Mouse (Mus musculus): ENCODE measurements around the gene Ropn1l. TPM values are rescaled to one million over a fixed set of nuclear protein-coding genes. Genes with fewer than 3 reads are reported as not detected.
A peak's percentile ranks its signal among the peaks of the same experiment; 100 is the strongest.

Gene Ropn1l
- total RNA-seq (2014; rRNA removed) (0.68 and 0.73 TPM in 2 replicates), polyA plus RNA-seq (2015; fragmentation: Nextera tagmentation; extraction: Ambion mirVana) (3.4 and 3.7 TPM in 2 replicates)

DNA sequence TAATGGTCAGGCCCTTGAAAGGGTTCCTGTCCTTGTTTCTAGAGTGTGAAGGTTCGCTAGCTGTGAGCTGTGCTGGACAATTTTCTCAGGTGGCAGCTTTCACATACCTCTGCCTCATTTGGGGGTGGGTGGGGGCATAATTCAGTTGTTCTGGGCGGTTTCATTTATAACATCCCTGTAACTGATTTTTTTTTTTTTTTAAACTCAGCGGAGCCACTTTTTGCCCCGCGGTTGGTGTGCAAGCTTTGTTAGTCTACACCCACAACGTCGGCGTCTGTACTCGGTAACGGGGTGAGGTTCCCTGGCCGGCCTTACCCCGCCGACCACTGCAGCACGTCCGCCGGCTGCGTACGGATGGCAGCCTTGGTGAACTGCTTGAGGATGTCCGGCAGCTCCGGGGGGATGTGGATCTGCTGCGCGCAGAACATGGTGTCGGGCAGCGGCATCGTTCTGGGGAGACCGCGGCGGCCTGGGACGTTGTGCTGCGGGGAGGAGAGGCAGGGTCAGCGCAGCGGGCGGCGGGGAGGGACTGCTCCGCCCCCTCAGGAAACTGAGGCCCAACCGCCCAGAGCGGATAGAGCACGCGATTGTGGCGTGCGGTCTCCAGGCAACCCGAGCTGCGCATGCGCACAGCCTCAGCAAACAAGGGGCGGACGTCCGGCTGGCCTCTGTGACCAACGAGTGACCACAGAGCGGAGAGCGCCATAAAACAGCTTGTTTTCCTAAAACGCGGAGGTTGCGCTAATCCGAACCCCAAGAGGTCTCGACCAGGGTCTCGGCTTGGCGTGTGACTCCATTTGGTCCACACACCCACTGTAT lies at the start of gene Ropn1l:
TSS of gene Ropn1l (minus strand) at position 640 of the 819 bp plus-strand sequence.
- H3K9me3 ChIP-seq (ENCODE audit: low read length), result no peaks in the 10 kb centered on the region
- H3K4me1 ChIP-seq (ENCODE audit: insufficient read depth, low read length), result no peaks in the 10 kb centered on the region
- WGBS, result under 1% methylated on average over 57 of the region's 57 CpGs
- no peak for TF ChIP-seq CTCF (IDR thresholded peaks at IDR 0.05; ENCODE audit: low read depth)
- peak within 1 kb of the TSS; percentile 61 for H3K9ac ChIP-seq (replicated peaks; ENCODE audit: low read length)
- DNase-seq (ENCODE audit: low spot score) (peak; percentile 97), ATAC-seq (peak; percentile 95)
- H3K27ac ChIP-seq, result peak within 1 kb of the TSS; percentile 79
- peak within 1 kb of the TSS; percentile 79 for H3K4me2 ChIP-seq (ENCODE audit: low read depth, low read length)
- H3K27me3 ChIP-seq (ENCODE audit: insufficient read depth, low read length), result no peaks in the 10 kb centered on the region
- peaks cover 6% of the 10 kb centered on the region for H3K36me3 ChIP-seq (ENCODE audit: insufficient read depth, low read length)
- peak within 1 kb of the TSS; percentile 55 for H3K4me3 ChIP-seq (ENCODE audit: low read length)

DNA sequence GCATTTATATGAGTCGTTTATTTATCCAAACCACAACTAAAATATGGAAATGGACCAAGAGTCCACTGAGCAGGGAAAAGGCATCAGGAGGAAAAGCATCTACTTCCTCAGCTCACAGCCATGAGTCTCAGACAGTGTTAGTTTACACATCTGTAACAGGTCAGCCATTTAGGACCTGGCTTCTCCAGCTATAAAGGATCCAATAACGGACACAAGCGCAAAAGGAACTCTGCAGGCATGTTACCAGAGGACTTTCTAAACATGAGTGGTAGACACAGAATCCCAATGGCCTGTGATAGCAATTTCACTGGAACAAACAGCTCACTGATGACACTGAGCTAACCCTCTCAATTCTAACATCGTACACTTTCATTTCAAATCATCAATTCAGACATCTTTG lies 49.5 kb upstream of the Ropn1l start:
- no peak for DNase-seq (ENCODE audit: low spot score)
- WGBS, result 83% methylated on average over 4 of the region's 4 CpGs

GRCm38 (mm10) chr15:31502313-31502712 lies 48.8 kb upstream of the Ropn1l start:
- ATAC-seq, result no peak
- peaks cover 18% of the 10 kb centered on the region for H3K36me3 ChIP-seq (ENCODE audit: insufficient read depth, low read length)
- H3K9ac ChIP-seq (replicated peaks; ENCODE audit: low read length), result no peak overlapping the region
- no peaks in the 10 kb centered on the region for H3K9me3 ChIP-seq (ENCODE audit: low read length)
- H3K27ac ChIP-seq, result no peak overlapping the region
- H3K4me2 ChIP-seq (ENCODE audit: low read depth, low read length), result no peak overlapping the region
- WGBS, result 74% methylated on average over 1 of the region's 1 CpGs
- DNase-seq (ENCODE audit: low spot score), result no peak
- H3K27me3 ChIP-seq (ENCODE audit: insufficient read depth, low read length), result no peaks in the 10 kb centered on the region
- no peaks in the 10 kb centered on the region for H3K4me1 ChIP-seq (ENCODE audit: insufficient read depth, low read length)
- TF ChIP-seq CTCF (IDR thresholded peaks at IDR 0.05; ENCODE audit: low read depth), result no peak
- no peak overlapping the region for H3K4me3 ChIP-seq (ENCODE audit: low read length)

More for the DNA sequence above, 49.5 kb upstream of the Ropn1l start:
- no peak for ATAC-seq
- H3K4me3 ChIP-seq (ENCODE audit: low read length), result no peak overlapping the region
- no peaks in the 10 kb centered on the region for H3K9me3 ChIP-seq (ENCODE audit: low read length)
- no peak for TF ChIP-seq CTCF (IDR thresholded peaks at IDR 0.05; ENCODE audit: low read depth)
- no peaks in the 10 kb centered on the region for H3K4me1 ChIP-seq (ENCODE audit: insufficient read depth, low read length)
- no peak overlapping the region for H3K9ac ChIP-seq (replicated peaks; ENCODE audit: low read length)
- no peak overlapping the region for H3K4me2 ChIP-seq (ENCODE audit: low read depth, low read length)
- no peak overlapping the region for H3K27ac ChIP-seq
- no peaks in the 10 kb centered on the region for H3K27me3 ChIP-seq (ENCODE audit: insufficient read depth, low read length)
- H3K36me3 ChIP-seq (ENCODE audit: insufficient read depth, low read length), result peaks cover 13% of the 10 kb centered on the region

GRCm38 (mm10) chr15:31494803-31495202 lies 41.3 kb upstream of the Ropn1l start:
- DNase-seq (ENCODE audit: low spot score) (no peak), ATAC-seq (no peak)
- H3K9me3 ChIP-seq (ENCODE audit: low read length), result no peaks in the 10 kb centered on the region
- no peak overlapping the region for H3K4me3 ChIP-seq (ENCODE audit: low read length)
- WGBS, result 89% methylated on average over 9 of the region's 9 CpGs
- H3K4me1 ChIP-seq (ENCODE audit: insufficient read depth, low read length), result no peaks in the 10 kb centered on the region
- no peaks in the 10 kb centered on the region for H3K27me3 ChIP-seq (ENCODE audit: insufficient read depth, low read length)
- H3K27ac ChIP-seq, result no peak overlapping the region
- no peak overlapping the region for H3K9ac ChIP-seq (replicated peaks; ENCODE audit: low read length)
- no peak overlapping the region for H3K4me2 ChIP-seq (ENCODE audit: low read depth, low read length)
- no peak for TF ChIP-seq CTCF (IDR thresholded peaks at IDR 0.05; ENCODE audit: low read depth)
- H3K36me3 ChIP-seq (ENCODE audit: insufficient read depth, low read length), result peaks cover 43% of the 10 kb centered on the region

DNA sequence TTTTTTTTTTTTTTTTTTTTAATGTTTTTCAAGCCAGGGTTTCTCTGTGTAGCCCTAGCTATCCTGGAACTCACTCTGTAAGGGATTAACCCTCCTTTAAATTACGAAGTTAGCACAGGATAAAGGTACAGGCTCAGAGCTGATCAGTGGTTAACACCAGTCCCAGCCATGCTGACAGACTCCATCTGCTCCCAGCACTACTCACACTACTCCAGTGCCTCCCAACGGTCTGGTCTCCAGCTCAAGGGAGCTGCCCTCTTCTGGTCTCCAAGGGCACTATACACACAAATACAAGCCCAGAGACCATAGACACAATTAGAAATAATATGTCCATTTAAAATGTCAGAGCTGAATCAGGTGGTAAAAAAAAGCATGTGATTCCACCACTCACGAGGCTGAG lies 40.8 kb upstream of the Ropn1l start:
- ATAC-seq (no peak), DNase-seq (ENCODE audit: low spot score) (no peak)
- Histone ChIP-seq H3K36me3 (ENCODE audit: insufficient read depth, low read length) (peaks cover 43% of the 10 kb centered on the region), H3K9me3 (ENCODE audit: low read length) (no peaks in the 10 kb centered on the region), H3K27ac (no peak overlapping the region), H3K4me3 (ENCODE audit: low read length) (no peak overlapping the region), H3K4me2 (ENCODE audit: low read depth, low read length) (no peak overlapping the region), H3K27me3 (ENCODE audit: insufficient read depth, low read length) (no peaks in the 10 kb centered on the region), H3K4me1 (ENCODE audit: insufficient read depth, low read length) (no peaks in the 10 kb centered on the region), H3K9ac (replicated peaks; ENCODE audit: low read length) (no peak overlapping the region)
- no peak for TF ChIP-seq CTCF (IDR thresholded peaks at IDR 0.05; ENCODE audit: low read depth)
- 77% methylated on average over 3 of the region's 3 CpGs for WGBS

DNA sequence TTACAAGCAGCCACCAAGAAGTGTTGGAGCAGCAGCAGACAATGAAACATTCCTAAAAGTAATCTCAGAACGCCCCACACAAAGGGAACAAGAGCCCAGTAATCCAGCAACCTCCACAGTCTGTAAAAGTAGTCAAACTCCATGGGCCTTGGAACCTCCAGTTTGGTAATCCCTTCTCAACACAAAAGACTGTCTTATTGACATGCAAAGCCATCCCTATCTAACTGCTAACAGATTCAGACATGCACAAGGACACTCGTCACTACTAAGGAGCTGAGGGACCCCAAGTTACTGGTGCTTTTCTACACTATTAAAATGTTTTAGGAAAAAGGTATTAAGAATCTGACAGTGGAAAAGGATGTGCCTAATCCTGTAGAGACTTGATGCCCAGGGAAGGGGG lies 33.9 kb upstream of the Ropn1l start:
- TF ChIP-seq CTCF (IDR thresholded peaks at IDR 0.05; ENCODE audit: low read depth), result no peak
- Histone ChIP-seq H3K27me3 (ENCODE audit: insufficient read depth, low read length) (no peaks in the 10 kb centered on the region), H3K36me3 (ENCODE audit: insufficient read depth, low read length) (peaks cover 20% of the 10 kb centered on the region), H3K4me1 (ENCODE audit: insufficient read depth, low read length) (no peaks in the 10 kb centered on the region), H3K4me2 (ENCODE audit: low read depth, low read length) (no peak overlapping the region), H3K4me3 (ENCODE audit: low read length) (no peak overlapping the region), H3K9me3 (ENCODE audit: low read length) (no peaks in the 10 kb centered on the region), H3K9ac (replicated peaks; ENCODE audit: low read length) (no peak overlapping the region), H3K27ac (no peak overlapping the region)
- DNase-seq (ENCODE audit: low spot score), result peak; percentile 5
- WGBS, result 40% methylated on average over 2 of the region's 2 CpGs
- 0 out of 2 replicates have a peak, but pooled peaks have one; percentile 58 for ATAC-seq

DNA sequence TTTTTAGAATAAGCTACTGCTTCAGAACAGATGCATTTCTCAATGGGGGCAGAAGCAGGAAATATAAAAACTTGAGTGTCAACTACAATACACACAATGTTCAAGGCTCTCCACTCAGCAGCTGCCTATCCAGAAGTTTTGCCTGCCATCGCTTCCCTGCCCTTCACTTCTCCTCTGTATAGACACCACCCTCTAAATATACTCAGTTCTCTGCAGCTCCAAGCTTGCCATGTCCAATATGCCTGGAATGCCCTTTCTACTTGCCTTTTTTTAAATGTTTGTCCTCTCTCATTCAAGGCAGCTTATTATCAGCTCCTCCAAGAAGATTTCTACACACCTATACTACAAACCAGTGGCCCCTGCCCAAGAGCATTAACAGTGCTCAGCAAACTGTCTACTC lies 23.1 kb upstream of the Ropn1l start:
- H3K9ac ChIP-seq (replicated peaks; ENCODE audit: low read length), result no peak overlapping the region
- no peak overlapping the region for H3K4me2 ChIP-seq (ENCODE audit: low read depth, low read length)
- ATAC-seq (no peak), DNase-seq (ENCODE audit: low spot score) (no peak)
- TF ChIP-seq CTCF (IDR thresholded peaks at IDR 0.05; ENCODE audit: low read depth), result no peak
- WGBS, result 89% methylated on average over 1 of the region's 1 CpGs
- H3K36me3 ChIP-seq (ENCODE audit: insufficient read depth, low read length), result peaks cover 49% of the 10 kb centered on the region
- H3K4me3 ChIP-seq (ENCODE audit: low read length), result no peak overlapping the region
- H3K9me3 ChIP-seq (ENCODE audit: low read length), result no peaks in the 10 kb centered on the region
- H3K27ac ChIP-seq, result no peak overlapping the region
- H3K27me3 ChIP-seq (ENCODE audit: insufficient read depth, low read length), result no peaks in the 10 kb centered on the region
- H3K4me1 ChIP-seq (ENCODE audit: insufficient read depth, low read length), result no peaks in the 10 kb centered on the region

All from hindbrain, postnatal 0 days (tissue).